Mouse (Mus musculus): ENCODE results near the gene Foxg1. TPM values are rescaled to one million over a fixed set of nuclear protein-coding genes. Genes with fewer than 3 reads are reported as not detected.

Gene Foxg1
- polyA plus RNA-seq, 1 experiment from 2014 or later, result not detected

- Histone ChIP-seq H3K4me1 (ENCODE audit: insufficient read depth) (no peaks in the 10 kb centered on the region), H3K4me2 (ENCODE audit: low read depth, low read length) (no peak overlapping the region), H3K36me3 (replicated peaks; ENCODE audit: insufficient read depth, low read length) (no peaks in the 10 kb centered on the region), H3K27me3 (ENCODE audit: insufficient read depth, low read length) (peaks cover 65% of the 10 kb centered on the region), H3K9ac (replicated peaks) (no peak overlapping the region), H3K9me3 (ENCODE audit: low read length) (no peaks in the 10 kb centered on the region), H3K4me3 (ENCODE audit: low read depth, low read length) (no peak overlapping the region), H3K27ac (ENCODE audit: low read depth) (no peak overlapping the region)
- no peak for ATAC-seq
- TF ChIP-seq CTCF (IDR thresholded peaks at IDR 0.05; ENCODE audit: low read depth), result no peak
- no peak for TF ChIP-seq EP300 (IDR thresholded peaks at IDR 0.05; ENCODE audit: low read depth)
- no peak for DNase-seq
- 3% methylated on average over 17 of the region's 17 CpGs for WGBS (ENCODE audit: insufficient replicate concordance)
These were observed 12.4 kb downstream of the Foxg1 start for GRCm38 (mm10) chr12:49394836-49395235.

- TF ChIP-seq EP300 (IDR thresholded peaks at IDR 0.05; ENCODE audit: low read depth), result no peak
- no peak for TF ChIP-seq CTCF (IDR thresholded peaks at IDR 0.05; ENCODE audit: low read depth)
- Histone ChIP-seq H3K27me3 (ENCODE audit: insufficient read depth, low read length) (peaks cover 65% of the 10 kb centered on the region), H3K9me3 (ENCODE audit: low read length) (no peaks in the 10 kb centered on the region), H3K27ac (ENCODE audit: low read depth) (no peak overlapping the region), H3K4me3 (ENCODE audit: low read depth, low read length) (no peak overlapping the region), H3K36me3 (replicated peaks; ENCODE audit: insufficient read depth, low read length) (no peaks in the 10 kb centered on the region), H3K4me1 (ENCODE audit: insufficient read depth) (no peaks in the 10 kb centered on the region), H3K9ac (replicated peaks) (no peak overlapping the region), H3K4me2 (ENCODE audit: low read depth, low read length) (no peak overlapping the region)
- DNase-seq (no peak), ATAC-seq (no peak)
- 18% methylated on average over 2 of the region's 2 CpGs for WGBS (ENCODE audit: insufficient replicate concordance)
These were observed 13.5 kb downstream of the Foxg1 start for GRCm38 (mm10) chr12:49395969-49396368.

GRCm38 (mm10) chr12:49396776-49397175, 14.3 kb downstream of the Foxg1 start:
- Histone ChIP-seq H3K4me3 (ENCODE audit: low read depth, low read length) (no peak overlapping the region), H3K27ac (ENCODE audit: low read depth) (no peak overlapping the region), H3K9me3 (ENCODE audit: low read length) (no peaks in the 10 kb centered on the region), H3K27me3 (ENCODE audit: insufficient read depth, low read length) (peaks cover 65% of the 10 kb centered on the region), H3K4me1 (ENCODE audit: insufficient read depth) (no peaks in the 10 kb centered on the region), H3K36me3 (replicated peaks; ENCODE audit: insufficient read depth, low read length) (no peaks in the 10 kb centered on the region), H3K9ac (replicated peaks) (no peak overlapping the region), H3K4me2 (ENCODE audit: low read depth, low read length) (no peak overlapping the region)
- ATAC-seq, result no peak
- TF ChIP-seq EP300 (IDR thresholded peaks at IDR 0.05; ENCODE audit: low read depth), result no peak
- DNase-seq, result no peak
- WGBS (ENCODE audit: insufficient replicate concordance), result 23% methylated on average over 1 of the region's 1 CpGs

- WGBS (ENCODE audit: insufficient replicate concordance), result 15% methylated on average over 4 of the region's 4 CpGs
- no peaks in the 10 kb centered on the region for H3K9me3 ChIP-seq (ENCODE audit: low read length)
- TF ChIP-seq CTCF (IDR thresholded peaks at IDR 0.05; ENCODE audit: low read depth) (no peak), EP300 (IDR thresholded peaks at IDR 0.05; ENCODE audit: low read depth) (no peak)
These were observed 15.1 kb downstream of the Foxg1 start for GRCm38 (mm10) chr12:49397443-49398162.

GRCm38 (mm10) chr12:49398163-49398540, 15.7 kb downstream of the Foxg1 start:
- ATAC-seq (no peak), DNase-seq (no peak)
- H3K4me2 ChIP-seq (ENCODE audit: low read depth, low read length), result no peak overlapping the region
- H3K9me3 ChIP-seq (ENCODE audit: low read length), result no peaks in the 10 kb centered on the region
- H3K27me3 ChIP-seq (ENCODE audit: insufficient read depth, low read length), result peaks cover 54% of the 10 kb centered on the region
- H3K4me1 ChIP-seq (ENCODE audit: insufficient read depth), result no peaks in the 10 kb centered on the region
- TF ChIP-seq CTCF (IDR thresholded peaks at IDR 0.05; ENCODE audit: low read depth) (no peak), EP300 (IDR thresholded peaks at IDR 0.05; ENCODE audit: low read depth) (no peak)
- H3K36me3 ChIP-seq (replicated peaks; ENCODE audit: insufficient read depth, low read length), result no peaks in the 10 kb centered on the region
- H3K9ac ChIP-seq (replicated peaks), result no peak overlapping the region
- no peak overlapping the region for H3K4me3 ChIP-seq (ENCODE audit: low read depth, low read length)
- H3K27ac ChIP-seq (ENCODE audit: low read depth), result no peak overlapping the region

More at GRCm38 (mm10) chr12:49397443-49398162, 15.1 kb downstream of the Foxg1 start:
- no peaks in the 10 kb centered on the region for H3K4me1 ChIP-seq (ENCODE audit: insufficient read depth)
- no peak overlapping the region for H3K4me2 ChIP-seq (ENCODE audit: low read depth, low read length)
- no peak overlapping the region for H3K4me3 ChIP-seq (ENCODE audit: low read depth, low read length)
- no peak for DNase-seq
- no peak overlapping the region for H3K9ac ChIP-seq (replicated peaks)
- peaks cover 59% of the 10 kb centered on the region for H3K27me3 ChIP-seq (ENCODE audit: insufficient read depth, low read length)
- H3K27ac ChIP-seq (ENCODE audit: low read depth), result no peak overlapping the region
- no peak for ATAC-seq
- H3K36me3 ChIP-seq (replicated peaks; ENCODE audit: insufficient read depth, low read length), result no peaks in the 10 kb centered on the region

- Histone ChIP-seq H3K27ac (ENCODE audit: low read depth) (no peak overlapping the region), H3K36me3 (replicated peaks; ENCODE audit: insufficient read depth, low read length) (no peaks in the 10 kb centered on the region), H3K9ac (replicated peaks) (no peak overlapping the region), H3K4me1 (ENCODE audit: insufficient read depth) (no peaks in the 10 kb centered on the region), H3K27me3 (ENCODE audit: insufficient read depth, low read length) (peaks cover 54% of the 10 kb centered on the region), H3K9me3 (ENCODE audit: low read length) (no peaks in the 10 kb centered on the region), H3K4me2 (ENCODE audit: low read depth, low read length) (no peak overlapping the region), H3K4me3 (ENCODE audit: low read depth, low read length) (no peak overlapping the region)
- TF ChIP-seq EP300 (IDR thresholded peaks at IDR 0.05; ENCODE audit: low read depth), result no peak
- TF ChIP-seq CTCF (IDR thresholded peaks at IDR 0.05; ENCODE audit: low read depth), result no peak
- no peak for ATAC-seq
- WGBS (ENCODE audit: insufficient replicate concordance), result 18% methylated on average over 3 of the region's 3 CpGs
- DNase-seq, result no peak
These were observed 16.2 kb downstream of the Foxg1 start for GRCm38 (mm10) chr12:49398636-49399035.

All from liver, postnatal 0 days (tissue).